Mouse (Mus musculus) liver, embryonic 15.5 days (tissue): ENCODE measurements at regions not wholly inside any gene's neighbourhood (a gene's known extent, or its start where the extent isn't known, plus 50 kb on each side); places are given as distances from the start of the nearest gene placed in this dataset.

Source experiments
- ATAC-seq: fragments of 200-750 bp; cut with Nextera tagmentation; 2 replicates; pipeline ENCODE4 v1.8.0; 2017; ENCODE audit warnings: moderate number of reproducible peaks, mild to moderate bottlenecking, moderate library complexity; ENCODE audit not compliant: insufficient read depth
- H3K27ac ChIP-seq: fragments of 300-500 bp; sonication (generic); replicated peaks from 2 replicates; pipeline ENCODE4 v1.5.1; 2015; ENCODE audit warnings: mild to moderate bottlenecking, inconsistent platforms
- H3K27me3 ChIP-seq: fragments of 300-500 bp; sonication (generic); 2 replicates; pipeline ENCODE4 v1.6.1; 2015; ENCODE audit warnings: mild to moderate bottlenecking, inconsistent platforms
- H3K36me3 ChIP-seq: fragments of 300-500 bp; sonication (generic); replicated peaks from 2 replicates; pipeline ENCODE4 v1.6.1; 2015; ENCODE audit warnings: moderate library complexity, mild to moderate bottlenecking, inconsistent platforms
- H3K4me1 ChIP-seq: fragments of 300-500 bp; sonication (generic); replicated peaks from 2 replicates; pipeline ENCODE4 v1.6.1; 2015; ENCODE audit warnings: inconsistent platforms
- H3K4me2 ChIP-seq: fragments of 300-500 bp; sonication (generic); 2 replicates; pipeline ENCODE4 v1.6.1; 2015; ENCODE audit warnings: moderate library complexity, mild to moderate bottlenecking, inconsistent platforms
- H3K4me3 ChIP-seq: fragments of 300-500 bp; sonication (generic); replicated peaks from 2 replicates; pipeline ENCODE4 v1.5.1; 2015; ENCODE audit warnings: mild to moderate bottlenecking, inconsistent platforms
- H3K9ac ChIP-seq: fragments of 300-500 bp; sonication (generic); 2 replicates; pipeline ENCODE4 v1.6.1; 2015; ENCODE audit warnings: moderate library complexity, mild to moderate bottlenecking, inconsistent platforms
- H3K9me3 ChIP-seq: fragments of 300-500 bp; sonication (generic); replicated peaks from 2 replicates; pipeline ENCODE4 v1.6.1; 2016; ENCODE audit warnings: inconsistent platforms
- WGBS: fragments of 180-500 bp; shearing (Covaris S2); methylation state at CpG from one replicate; pipeline ENCODE4 v1.1.7; 2015; ENCODE audit warnings: mixed read lengths; ENCODE audit not compliant: insufficient replicate concordance; 5-methylcytosine and 5-hydroxymethylcytosine counted together

DNA sequence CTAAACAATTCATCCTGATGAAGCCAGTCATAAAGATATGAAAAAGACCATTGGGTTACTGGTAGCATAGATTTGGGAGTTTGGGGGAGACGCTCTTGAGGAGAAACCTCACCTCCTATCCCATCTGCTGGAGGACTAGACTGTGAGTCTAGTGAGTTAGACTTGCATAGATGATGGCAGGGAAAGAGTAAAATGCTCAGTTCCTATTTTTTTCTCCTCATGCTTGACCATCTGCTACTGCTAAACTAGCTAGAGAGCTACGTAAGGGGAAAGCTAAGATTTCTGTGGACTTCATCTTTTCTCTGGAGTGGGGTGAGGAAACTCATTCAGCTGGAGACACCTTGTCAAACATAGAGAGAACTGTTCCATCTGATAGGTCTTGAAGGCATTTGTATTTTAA is 118.4 kb upstream of the Gnao1 start:
- ATAC-seq = no peak
- WGBS = 60% methylated on average over 2 of the region's 2 CpGs

GRCm38 (mm10) chr8:93691826-93692225 is 117.9 kb upstream of the Gnao1 start:
- Histone ChIP-seq H3K4me1 (no peaks in the 10 kb centered on the region), H3K4me3 (no peak overlapping the region), H3K4me2 (no peak overlapping the region), H3K9ac (no peak overlapping the region), H3K27ac (no peak overlapping the region), H3K27me3 (no peaks in the 10 kb centered on the region), H3K9me3 (no peaks in the 10 kb centered on the region), H3K36me3 (no peaks in the 10 kb centered on the region)
- 47% methylated on average over 2 of the region's 2 CpGs for WGBS
- no peak for ATAC-seq

More for the DNA sequence above, 118.4 kb upstream of the Gnao1 start:
- no peaks in the 10 kb centered on the region for H3K36me3 ChIP-seq
- H3K4me1 ChIP-seq = no peaks in the 10 kb centered on the region
- H3K4me2 ChIP-seq = no peak overlapping the region
- H3K4me3 ChIP-seq = no peak overlapping the region
- H3K27ac ChIP-seq = no peak overlapping the region
- no peak overlapping the region for H3K9ac ChIP-seq
- no peaks in the 10 kb centered on the region for H3K9me3 ChIP-seq
- H3K27me3 ChIP-seq = no peaks in the 10 kb centered on the region

GRCm38 (mm10) chr8:93697206-93697605 is 112.6 kb upstream of the Gnao1 start:
- WGBS = 50% methylated on average over 7 of the region's 7 CpGs
- H3K9ac ChIP-seq = no peak overlapping the region
- H3K27ac ChIP-seq = no peak overlapping the region
- H3K36me3 ChIP-seq = no peaks in the 10 kb centered on the region
- H3K9me3 ChIP-seq = no peaks in the 10 kb centered on the region
- ATAC-seq = no peak
- no peak overlapping the region for H3K4me2 ChIP-seq
- no peaks in the 10 kb centered on the region for H3K27me3 ChIP-seq
- H3K4me1 ChIP-seq = no peaks in the 10 kb centered on the region
- H3K4me3 ChIP-seq = no peak overlapping the region

DNA sequence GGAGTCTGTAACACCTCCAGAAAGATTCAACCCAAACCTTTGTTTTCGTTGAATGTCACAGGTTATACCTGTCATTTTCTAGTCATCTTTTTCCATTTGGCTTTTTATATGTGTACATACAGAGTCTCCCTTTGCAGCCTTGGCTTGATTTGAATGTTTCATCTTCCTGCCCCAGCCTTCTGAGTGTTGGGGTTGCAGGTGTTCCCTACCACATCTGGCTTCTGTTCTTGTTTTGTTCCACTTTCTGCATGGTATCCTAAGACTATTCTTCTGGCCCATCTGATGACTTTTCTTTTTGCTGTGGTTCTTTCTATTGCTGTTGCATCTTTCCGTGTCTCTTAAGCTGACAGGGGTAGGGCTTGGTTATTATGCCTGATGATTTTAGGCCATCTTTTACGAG is 111.3 kb upstream of the Gnao1 start:
- Histone ChIP-seq H3K9ac (no peak overlapping the region), H3K4me3 (no peak overlapping the region), H3K4me2 (no peak overlapping the region), H3K4me1 (no peaks in the 10 kb centered on the region), H3K9me3 (no peaks in the 10 kb centered on the region), H3K27ac (no peak overlapping the region), H3K36me3 (no peaks in the 10 kb centered on the region), H3K27me3 (no peaks in the 10 kb centered on the region)
- ATAC-seq = no peak
- 58% methylated on average over 3 of the region's 3 CpGs for WGBS

DNA sequence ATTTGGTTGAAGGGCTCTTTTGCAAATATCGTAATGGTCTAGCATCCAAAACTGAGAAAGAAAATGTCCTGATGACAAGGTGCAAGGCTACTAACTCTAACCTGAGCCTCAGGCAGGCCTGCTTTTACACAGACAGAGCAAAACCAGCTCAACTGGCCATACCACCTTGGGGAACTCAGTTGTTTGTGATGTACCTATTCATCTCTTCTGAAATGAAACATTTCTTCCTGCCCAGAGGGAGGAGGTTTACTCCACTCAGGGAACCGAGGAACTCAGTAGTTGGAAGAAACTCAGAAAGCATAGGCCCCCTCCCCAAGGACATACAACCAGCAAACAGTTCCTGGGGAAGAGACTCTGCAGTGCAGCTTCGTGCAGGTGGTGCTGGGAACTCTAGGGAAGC is 108.4 kb upstream of the Gnao1 start:
- no peak overlapping the region for H3K4me3 ChIP-seq

DNA sequence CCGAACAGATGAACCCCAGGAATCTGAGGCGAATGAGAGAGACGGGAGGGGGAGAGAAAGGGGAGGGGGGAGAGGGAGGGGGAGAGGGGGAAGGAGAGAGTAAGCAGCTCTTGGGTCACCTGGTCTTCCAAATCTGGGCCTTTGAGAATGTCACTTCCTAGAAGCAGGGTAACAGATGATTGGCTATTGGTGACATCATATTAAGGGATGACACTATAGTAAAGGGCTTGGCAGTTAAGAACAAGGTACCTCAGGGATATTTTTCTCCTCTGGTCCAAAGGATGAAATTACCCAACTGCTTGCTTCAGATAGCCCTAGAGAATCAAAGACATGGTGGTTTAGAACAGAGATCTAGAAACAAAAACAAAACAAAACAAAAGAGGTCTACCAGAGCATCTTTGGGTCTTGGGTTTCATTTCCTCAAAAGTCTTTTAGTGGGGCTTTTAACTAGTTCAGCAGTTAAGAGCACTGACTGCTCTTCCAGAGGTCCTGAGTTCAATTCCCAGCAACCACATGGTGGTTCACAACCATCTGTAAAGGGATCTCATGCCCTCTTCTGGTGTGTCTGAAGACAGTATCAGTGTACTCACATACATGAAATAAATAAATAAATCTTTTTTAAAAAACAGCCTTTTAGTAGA is 97.6 kb upstream of the Gnao1 start:
- WGBS = 68% methylated on average over 3 of the region's 3 CpGs
- H3K4me3 ChIP-seq = no peak overlapping the region

More for the DNA sequence above, 108.4 kb upstream of the Gnao1 start:
- H3K27me3 ChIP-seq = no peaks in the 10 kb centered on the region
- no peak for ATAC-seq
- no peaks in the 10 kb centered on the region for H3K36me3 ChIP-seq
- H3K9me3 ChIP-seq = no peaks in the 10 kb centered on the region
- no peaks in the 10 kb centered on the region for H3K4me1 ChIP-seq
- no peak overlapping the region for H3K27ac ChIP-seq
- WGBS = 45% methylated on average over 3 of the region's 3 CpGs
- no peak overlapping the region for H3K9ac ChIP-seq
- no peak overlapping the region for H3K4me2 ChIP-seq

DNA sequence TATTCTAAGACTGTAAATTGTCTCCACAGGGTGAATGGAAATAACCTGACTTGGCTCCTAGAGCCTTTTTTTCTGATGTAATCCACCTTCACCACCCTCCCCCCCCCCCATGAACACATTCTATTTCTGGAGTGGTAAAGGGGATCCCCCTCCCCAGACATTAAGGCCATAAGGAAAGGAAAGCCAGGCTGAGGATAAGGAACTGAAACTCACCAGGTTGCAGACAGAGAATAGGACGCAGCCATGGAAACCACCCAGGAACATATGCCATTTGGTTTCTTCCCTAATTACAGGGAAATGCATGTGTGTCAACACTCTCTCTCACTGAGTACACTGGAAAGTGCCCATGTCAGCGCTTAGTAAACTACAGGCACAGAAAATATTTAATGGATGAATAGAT is 96.5 kb upstream of the Gnao1 start:
- Histone ChIP-seq H3K36me3 (no peaks in the 10 kb centered on the region), H3K9me3 (no peaks in the 10 kb centered on the region), H3K4me1 (no peaks in the 10 kb centered on the region), H3K4me2 (no peak overlapping the region), H3K9ac (no peak overlapping the region), H3K27me3 (no peaks in the 10 kb centered on the region), H3K27ac (no peak overlapping the region), H3K4me3 (no peak overlapping the region)
- no peak for ATAC-seq
- WGBS = 64% methylated on average over 2 of the region's 2 CpGs

More for the DNA sequence above, 97.6 kb upstream of the Gnao1 start:
- no peaks in the 10 kb centered on the region for H3K36me3 ChIP-seq
- H3K9ac ChIP-seq = no peak overlapping the region
- H3K27ac ChIP-seq = no peak overlapping the region
- no peak overlapping the region for H3K4me2 ChIP-seq
- H3K27me3 ChIP-seq = no peaks in the 10 kb centered on the region
- H3K4me1 ChIP-seq = no peaks in the 10 kb centered on the region
- no peak for ATAC-seq
- no peaks in the 10 kb centered on the region for H3K9me3 ChIP-seq

DNA sequence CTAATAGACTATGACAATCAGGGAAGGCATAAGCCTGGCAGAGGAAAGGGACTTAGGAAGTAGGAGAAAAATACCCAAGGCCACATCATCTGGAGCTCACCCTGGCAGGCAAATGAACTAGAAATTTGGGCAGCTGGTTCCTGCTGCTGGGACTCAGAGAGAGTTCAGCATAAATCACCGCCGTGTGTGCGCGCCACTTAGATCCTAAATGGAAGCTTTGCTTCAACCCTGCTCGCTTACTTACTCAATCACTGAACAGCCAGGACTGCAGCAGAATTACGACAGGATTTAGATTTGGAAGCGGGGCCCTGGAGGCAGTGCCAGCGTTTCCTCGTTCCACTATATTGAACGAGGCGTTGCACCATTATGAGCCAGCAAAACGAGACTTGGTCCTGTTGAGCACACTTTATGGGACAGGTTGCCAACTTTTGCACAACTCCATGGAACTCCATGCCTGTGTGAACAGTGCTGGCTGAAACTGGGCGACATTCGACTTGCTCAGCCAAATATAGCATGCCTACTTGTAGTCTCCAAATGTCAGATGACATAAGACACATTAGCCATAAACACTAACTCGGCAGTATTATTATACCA is 84.8 kb upstream of the Gnao1 start:
- H3K9me3 ChIP-seq = no peaks in the 10 kb centered on the region
- H3K4me3 ChIP-seq = no peak overlapping the region
- no peak overlapping the region for H3K27ac ChIP-seq
- H3K27me3 ChIP-seq = no peaks in the 10 kb centered on the region
- no peak overlapping the region for H3K4me2 ChIP-seq
- no peaks in the 10 kb centered on the region for H3K4me1 ChIP-seq
- 71% methylated on average over 15 of the region's 15 CpGs for WGBS
- no peaks in the 10 kb centered on the region for H3K36me3 ChIP-seq
- H3K9ac ChIP-seq = no peak overlapping the region
- ATAC-seq = no peak

- Histone ChIP-seq H3K36me3 (no peaks in the 10 kb centered on the region), H3K4me2 (no peak overlapping the region), H3K4me1 (no peaks in the 10 kb centered on the region), H3K4me3 (no peak overlapping the region), H3K9me3 (no peaks in the 10 kb centered on the region; the same call in 1 of the 2 replicates), H3K9ac (no peak overlapping the region), H3K27ac (no peak overlapping the region), H3K27me3 (no peaks in the 10 kb centered on the region)
- 59% methylated on average over 15 of the region's 15 CpGs for WGBS
- no peak for ATAC-seq
Measured at GRCm38 (mm10) chr8:93729124-93729930, 80.4 kb upstream of the Gnao1 start.

DNA sequence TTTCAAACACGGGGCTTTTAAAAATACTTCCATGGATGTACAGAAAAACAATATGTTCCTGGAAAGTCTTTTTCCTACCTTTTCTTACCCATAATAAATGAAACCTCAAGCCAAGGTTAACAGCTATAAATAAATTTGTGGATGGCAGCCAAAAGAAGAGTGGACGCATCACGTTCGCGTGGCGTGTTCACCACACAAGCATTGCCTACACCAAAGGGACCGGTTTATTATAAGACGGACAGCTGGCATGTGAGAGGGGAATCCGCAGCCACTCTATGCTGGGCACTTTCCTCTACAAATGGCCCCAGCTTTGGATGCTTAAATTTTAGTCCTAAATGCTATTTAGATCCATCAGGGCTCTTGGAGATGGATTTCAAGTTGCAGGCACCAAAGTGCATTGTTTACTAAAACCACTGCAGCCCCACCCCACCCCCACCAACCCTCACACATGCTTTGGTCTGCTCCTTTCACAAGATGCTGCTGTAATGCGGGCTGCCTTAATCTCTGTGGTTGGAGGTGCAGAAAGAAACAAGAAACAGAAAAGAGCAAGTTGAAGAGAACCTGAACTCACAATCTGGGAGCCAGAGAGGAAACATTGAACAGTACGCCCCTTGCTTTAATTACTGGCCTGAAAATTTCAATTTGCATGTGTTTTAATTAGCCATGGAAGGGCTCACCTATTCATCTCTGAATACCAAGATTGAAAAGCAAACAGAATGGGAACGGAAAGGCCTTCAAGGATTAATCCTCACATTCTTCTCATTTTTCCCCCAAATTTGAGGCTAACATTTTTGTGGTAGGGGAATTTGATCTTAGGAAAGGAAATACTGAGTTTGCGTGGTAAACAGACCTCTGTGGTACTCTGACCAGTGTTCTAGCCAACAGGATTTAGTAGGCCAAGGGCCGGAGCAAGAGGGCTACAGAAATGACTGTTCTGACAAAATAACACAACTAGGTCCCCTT is 78.7 kb upstream of the Gnao1 start:
- H3K27ac ChIP-seq = no peak overlapping the region
- no peak overlapping the region for H3K9ac ChIP-seq
- H3K4me2 ChIP-seq = no peak overlapping the region
- H3K36me3 ChIP-seq = no peaks in the 10 kb centered on the region
- no peaks in the 10 kb centered on the region for H3K4me1 ChIP-seq
- H3K27me3 ChIP-seq = no peaks in the 10 kb centered on the region
- no peaks in the 10 kb centered on the region; the same call in 1 of the 2 replicates for H3K9me3 ChIP-seq
- ATAC-seq = no peak
- 73% methylated on average over 14 of the region's 14 CpGs for WGBS
- H3K4me3 ChIP-seq = no peak overlapping the region
